In genomic region chr8:71469411-71469810, GRCm38 (mm10) we compare ENCODE assay signal across 8 mouse cellular contexts. TPM values are rescaled to one million over a fixed set of nuclear protein-coding genes. Genes with fewer than 3 reads are reported as not detected.
A peak's percentile ranks its signal among the peaks of the same experiment; 100 is the strongest.
DNase-seq lines count a peak whose midpoint lies in the region.

No protein-coding gene starts in this region.

- H3K9me3 ChIP-seq in megakaryocyte, embryonic 14.5 days: no peaks in the 10 kb centered on the region

- DNase-seq in urinary bladder, postnatal 25 days (ENCODE audit: low spot score): peak; percentile 33
- DNase-seq in urinary bladder, postnatal 14 days (ENCODE audit: low spot score): no peak
- DNase-seq in embryo, embryonic 11 days: peak; percentile 81
- peak; percentile 41 to 53 for DNase-seq in heart, postnatal 36 days
- DNase-seq in left cerebral cortex, postnatal 10 days (ENCODE audit: extremely low spot score in 1 of 2, low spot score in 2 of 2): peak; percentile 65 to 84
- DNase-seq in spleen, postnatal 10 days (ENCODE audit: low spot score in 2 of 2): peak; percentile 40 to 62
- DNase-seq in urinary bladder, adult 2 months (ENCODE audit: low spot score): no peak

- peaks cover 61% of the 10 kb centered on the region for H3K36me3 ChIP-seq in megakaryocyte, embryonic 14.5 days (replicated peaks; ENCODE audit: low read length)

- H3K27me3 ChIP-seq in megakaryocyte, embryonic 14.5 days (replicated peaks): no peaks in the 10 kb centered on the region

- H3K4me3 ChIP-seq in megakaryocyte, embryonic 14.5 days (replicated peaks): peak overlapping the region; percentile 96

- intact Hi-C loops in heart, postnatal 36 days (cut with DNase I): no loop called here
- intact Hi-C loops in left cerebral cortex, postnatal 10 days (cut with DNase I): no loop called here

- peaks cover 51% of the 10 kb centered on the region for H3K4me1 ChIP-seq in megakaryocyte, embryonic 14.5 days

RNA-seq across cellular contexts. Expression of gene Dda1, which starts 0.4 kb away (rescaled TPM):
- total RNA-seq in heart, postnatal 36 days (2021): 10 to 100 TPM; 32.1 to 32.3 TPM
- 100 to 1,000 TPM; 120 to 127 TPM for total RNA-seq in left cerebral cortex, postnatal 10 days (2021)
- 346 and 1,390 TPM in 2 replicates for polyA plus RNA-seq in megakaryocyte, embryonic 14.5 days (2012; ENCODE audit: insufficient read depth, low replicate concordance)
- polyA plus RNA-seq in urinary bladder, adult 2 months (2012; rRNA removed): 56.7 and 67.3 TPM in 2 replicates

RNA-seq across cellular contexts. Expression of gene Mrpl34, which starts 4.7 kb away (rescaled TPM):
- total RNA-seq in heart, postnatal 36 days (2021): 100 to 1,000 TPM; 117 to 129 TPM
- total RNA-seq in left cerebral cortex, postnatal 10 days (2021): 10 to 100 TPM; 67.1 to 72.5 TPM
- 206 and 242 TPM in 2 replicates for polyA plus RNA-seq in megakaryocyte, embryonic 14.5 days (2012; ENCODE audit: insufficient read depth, low replicate concordance)
- 38.5 and 45.3 TPM in 2 replicates for polyA plus RNA-seq in urinary bladder, adult 2 months (2012; rRNA removed)

RNA-seq across cellular contexts. Expression of gene Abhd8, which starts 6.0 kb away (rescaled TPM):
- 10 to 100 TPM; 26.2 to 29.9 TPM for total RNA-seq in heart, postnatal 36 days (2021)
- 100 to 1,000 TPM; 171 to 183 TPM for total RNA-seq in left cerebral cortex, postnatal 10 days (2021)
- 8.9 and 22.6 TPM in 2 replicates for polyA plus RNA-seq in megakaryocyte, embryonic 14.5 days (2012; ENCODE audit: insufficient read depth, low replicate concordance)
- 43.8 and 49.5 TPM in 2 replicates for polyA plus RNA-seq in urinary bladder, adult 2 months (2012; rRNA removed)

RNA-seq across cellular contexts. Expression of gene Ano8, which starts 16.4 kb away (rescaled TPM):
- total RNA-seq in heart, postnatal 36 days (2021): 10 to 100 TPM; 18.1 to 18.6 TPM
- 10 to 100 TPM; 67.7 to 71.5 TPM for total RNA-seq in left cerebral cortex, postnatal 10 days (2021)
- 3.3 and 3.4 TPM in 2 replicates for polyA plus RNA-seq in megakaryocyte, embryonic 14.5 days (2012; ENCODE audit: insufficient read depth, low replicate concordance)
- polyA plus RNA-seq in urinary bladder, adult 2 months (2012; rRNA removed): 22.1 and 23.9 TPM in 2 replicates

RNA-seq across cellular contexts. Expression of gene Gtpbp3, which starts 18.5 kb away (rescaled TPM):
- total RNA-seq in heart, postnatal 36 days (2021): 10 to 100 TPM; 15.8 to 20.2 TPM
- 10 to 100 TPM; 29.0 to 29.2 TPM for total RNA-seq in left cerebral cortex, postnatal 10 days (2021)
- polyA plus RNA-seq in megakaryocyte, embryonic 14.5 days (2012; ENCODE audit: insufficient read depth, low replicate concordance): 17.4 and 21.7 TPM in 2 replicates
- 21.9 and 25.5 TPM in 2 replicates for polyA plus RNA-seq in urinary bladder, adult 2 months (2012; rRNA removed)

Comparison
In these comparisons a context has a peak if more than half of its experiments do, and no peak if none do; other contexts are left out.
1. DNase-seq: peak in urinary bladder, postnatal 25 days (single experiment), embryo, embryonic 11 days (single experiment), heart, postnatal 36 days (2 of 2), left cerebral cortex, postnatal 10 days (2 of 2) and spleen, postnatal 10 days (2 of 2); none in urinary bladder, postnatal 14 days (single experiment) and urinary bladder, adult 2 months (single experiment).
2. RNA of gene Abhd8, which starts 6.0 kb away (total RNA-seq): 171 to 183 TPM in left cerebral cortex, postnatal 10 days; 26.2 to 29.9 TPM in heart, postnatal 36 days; every median in the first group is over 4 times any median in the second.